Mouse (Mus musculus) thymus, adult 2 months (tissue): ENCODE measurements at regions not wholly inside any gene's neighbourhood (a gene's known extent, or its start where the extent isn't known, plus 50 kb on each side); places are given as distances from the start of the nearest gene placed in this dataset.

Experiments
- CTCF ChIP-seq: fragments of 200-500 bp; IDR thresholded peaks from 2 replicates; pipeline ENCODE4 v1.5.1; 2012; ENCODE audit warnings: mild to moderate bottlenecking, control low read depth, low read length, moderate library complexity, borderline replicate concordance; ENCODE audit not compliant: control insufficient read depth, poor library complexity, insufficient read depth; ENCODE audit errors: extremely low read depth
- POLR2A ChIP-seq: fragments of 200-500 bp; IDR thresholded peaks from 2 replicates; pipeline ENCODE4 v1.6.1; 2012; ENCODE audit warnings: mild to moderate bottlenecking, low read length, control low read depth, moderate library complexity; ENCODE audit not compliant: control insufficient read depth, poor library complexity, insufficient read depth; ENCODE audit errors: extremely low read depth

DNA sequence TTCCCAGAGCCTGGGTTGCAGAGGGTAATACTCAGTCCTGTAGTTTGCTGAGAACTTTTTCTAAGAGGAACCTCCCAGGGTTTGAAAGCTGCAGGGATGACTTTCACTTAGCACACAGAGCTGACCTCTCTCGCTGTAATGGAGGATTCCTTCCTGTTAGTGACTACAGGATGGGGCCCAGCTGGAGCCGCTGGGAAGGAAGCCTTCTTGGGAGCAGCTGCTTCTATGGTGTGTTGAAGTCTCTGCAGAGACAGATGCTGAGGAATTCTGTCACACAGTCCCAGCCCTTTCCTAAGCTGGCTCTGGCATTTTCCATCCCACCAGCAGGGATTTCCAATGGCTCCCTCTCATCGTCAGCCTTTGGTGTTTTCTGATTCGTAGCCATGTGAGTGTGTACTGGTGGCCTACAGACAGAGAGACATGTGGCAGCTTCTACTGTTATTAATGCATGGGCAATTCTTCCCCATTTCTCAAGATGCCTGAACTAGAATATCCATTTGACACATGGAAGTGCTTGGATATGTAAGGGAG is 90.9 kb downstream of the Gm26897 start:
- TF ChIP-seq POLR2A = no peak
- no peak for TF ChIP-seq CTCF
